Mouse (Mus musculus): Measurements from ENCODE around the gene Rufy4. TPM values are rescaled to one million over a fixed set of nuclear protein-coding genes. Genes with fewer than 3 reads are reported as not detected.

The Rufy4 gene
- total and polyA plus RNA-seq, 3 experiments: not detected

- Histone ChIP-seq H3K9ac (ENCODE audit: insufficient read depth, low read depth) (no peak overlapping the region), H3K27me3 (replicated peaks) (peaks cover 87% of the 10 kb centered on the region), H3K4me2 (ENCODE audit: insufficient read depth, low read depth, poor library complexity, severe bottlenecking) (no peak overlapping the region), H3K36me3 (replicated peaks in 1 of 2; ENCODE audit: control insufficient read depth in 1 of 2, insufficient read depth in 1 of 2, low read length in 1 of 2) (no peaks in the 10 kb centered on the region), H3K27ac (ENCODE audit: insufficient read depth, low read depth) (no peak overlapping the region), H3K79me2 (replicated peaks; ENCODE audit: control insufficient read depth, extremely low read depth, insufficient read depth, poor library complexity, severe bottlenecking) (no peaks in the 10 kb centered on the region), H3K4me1 (ENCODE audit: control insufficient read depth in 1 of 2, insufficient read depth in 2 of 2) (peaks cover 2 to 16% of the 10 kb centered on the region in 2 experiments; a peak in 2 of 4 replicates), H3K4me3 (replicated peaks in 1 of 3; ENCODE audit: low read depth in 2 of 3, low read length in 2 of 3, poor library complexity in 1 of 3) (no peak overlapping the region), H3K9me3 (replicated peaks; ENCODE audit: low read length) (no peaks in the 10 kb centered on the region)
- DNase-seq (ENCODE audit: extremely low read depth): no peak
- TF ChIP-seq JUN (IDR thresholded peaks at IDR 0.05; ENCODE audit: insufficient read depth, low read depth, low read length) (no peak), IRF4 (IDR thresholded peaks at IDR 0.05; ENCODE audit: low read depth, low read length) (no peak), ZKSCAN1 (IDR thresholded peaks at IDR 0.05; ENCODE audit: borderline replicate concordance, low read depth, low read length) (no peak), MAZ (IDR thresholded peaks at IDR 0.05; ENCODE audit: low read depth, low read length) (no peak), CHD2 (IDR thresholded peaks at IDR 0.05; ENCODE audit: low read length) (no peak), MYC (IDR thresholded peaks at IDR 0.05; ENCODE audit: low read depth, low read length) (no peak), NRF1 (IDR thresholded peaks at IDR 0.05; ENCODE audit: low read depth, low read length) (no peak), USF1 (IDR thresholded peaks at IDR 0.05; ENCODE audit: low read depth, low read length) (no peak), MXI1 (IDR thresholded peaks at IDR 0.05; ENCODE audit: low read depth, low read length) (no peak), MEF2A (IDR thresholded peaks at IDR 0.05; ENCODE audit: borderline replicate concordance, low read depth, low read length) (no peak), RAD21 (IDR thresholded peaks at IDR 0.05; ENCODE audit: low read depth, low read length) (no peak), GABPA (IDR thresholded peaks at IDR 0.05; ENCODE audit: insufficient replicate concordance, low read depth, low read length) (no peak), CHD1 (IDR thresholded peaks at IDR 0.05; ENCODE audit: low read depth, low read length) (no peak), JUND (conservative IDR thresholded peaks at IDR 0.05; ENCODE audit: low read depth, low read length) (no peak), RCOR1 (conservative IDR thresholded peaks at IDR 0.05; ENCODE audit: low read depth, low read length) (no peak), USF2 (conservative IDR thresholded peaks at IDR 0.05; ENCODE audit: low read depth, low read length) (no peak), EP300 (IDR thresholded peaks at IDR 0.05; ENCODE audit: low read length) (no peak), ETS1 (conservative IDR thresholded peaks at IDR 0.05; ENCODE audit: low read depth, low read length) (no peak), E2F4 (IDR thresholded peaks at IDR 0.05; ENCODE audit: insufficient replicate concordance, low read depth, low read length) (no peak)
- in situ Hi-C loops (cut with MboI; ENCODE audit: low pct_ligation_motif_present, low pct_unique_long_range_greater_than_20kb, low sequenced_read_pairs): no loop called here
- dilution Hi-C loops (cut with MboI; ENCODE audit: extremely low pct_ligation_motif_present, extremely low pct_unique_long_range_greater_than_20kb, low sequenced_read_pairs): no loop called here
Observed at GRCm38 (mm10) chr1:74121138-74121537, 4.2 kb upstream of the Rufy4 start.

- Histone ChIP-seq H3K4me2 (ENCODE audit: insufficient read depth, low read depth, poor library complexity, severe bottlenecking) (no peak overlapping the region), H3K27me3 (replicated peaks) (peaks cover 85% of the 10 kb centered on the region), H3K4me1 (ENCODE audit: control insufficient read depth in 1 of 2, insufficient read depth in 2 of 2) (peaks cover 2 to 16% of the 10 kb centered on the region in 2 experiments; a peak in 2 of 4 replicates), H3K27ac (ENCODE audit: insufficient read depth, low read depth) (no peak overlapping the region), H3K9me3 (replicated peaks; ENCODE audit: low read length) (no peaks in the 10 kb centered on the region), H3K9ac (ENCODE audit: insufficient read depth, low read depth) (no peak overlapping the region), H3K36me3 (replicated peaks in 1 of 2; ENCODE audit: control insufficient read depth in 1 of 2, insufficient read depth in 1 of 2, low read length in 1 of 2) (no peaks in the 10 kb centered on the region), H3K4me3 (replicated peaks in 1 of 3; ENCODE audit: low read depth in 2 of 3, low read length in 2 of 3, poor library complexity in 1 of 3) (no peak overlapping the region), H3K79me2 (replicated peaks; ENCODE audit: control insufficient read depth, extremely low read depth, insufficient read depth, poor library complexity, severe bottlenecking) (no peaks in the 10 kb centered on the region)
- in situ Hi-C loops (cut with MboI; ENCODE audit: low pct_ligation_motif_present, low pct_unique_long_range_greater_than_20kb, low sequenced_read_pairs): no loop called here
- TF ChIP-seq ZNF384 (IDR thresholded peaks at IDR 0.05; ENCODE audit: low read depth, low read length) (no peak), PAX5 (IDR thresholded peaks at IDR 0.05; ENCODE audit: low read length) (no peak)
- dilution Hi-C loops (cut with MboI; ENCODE audit: extremely low pct_ligation_motif_present, extremely low pct_unique_long_range_greater_than_20kb, low sequenced_read_pairs): no loop called here
- DNase-seq (ENCODE audit: extremely low read depth): no peak
Observed at GRCm38 (mm10) chr1:74121821-74122576, 3.3 kb upstream of the Rufy4 start.

Data from CH12.LX (cell line).